Mouse (Mus musculus): ENCODE measurements around the gene Heatr5a.

DNA sequence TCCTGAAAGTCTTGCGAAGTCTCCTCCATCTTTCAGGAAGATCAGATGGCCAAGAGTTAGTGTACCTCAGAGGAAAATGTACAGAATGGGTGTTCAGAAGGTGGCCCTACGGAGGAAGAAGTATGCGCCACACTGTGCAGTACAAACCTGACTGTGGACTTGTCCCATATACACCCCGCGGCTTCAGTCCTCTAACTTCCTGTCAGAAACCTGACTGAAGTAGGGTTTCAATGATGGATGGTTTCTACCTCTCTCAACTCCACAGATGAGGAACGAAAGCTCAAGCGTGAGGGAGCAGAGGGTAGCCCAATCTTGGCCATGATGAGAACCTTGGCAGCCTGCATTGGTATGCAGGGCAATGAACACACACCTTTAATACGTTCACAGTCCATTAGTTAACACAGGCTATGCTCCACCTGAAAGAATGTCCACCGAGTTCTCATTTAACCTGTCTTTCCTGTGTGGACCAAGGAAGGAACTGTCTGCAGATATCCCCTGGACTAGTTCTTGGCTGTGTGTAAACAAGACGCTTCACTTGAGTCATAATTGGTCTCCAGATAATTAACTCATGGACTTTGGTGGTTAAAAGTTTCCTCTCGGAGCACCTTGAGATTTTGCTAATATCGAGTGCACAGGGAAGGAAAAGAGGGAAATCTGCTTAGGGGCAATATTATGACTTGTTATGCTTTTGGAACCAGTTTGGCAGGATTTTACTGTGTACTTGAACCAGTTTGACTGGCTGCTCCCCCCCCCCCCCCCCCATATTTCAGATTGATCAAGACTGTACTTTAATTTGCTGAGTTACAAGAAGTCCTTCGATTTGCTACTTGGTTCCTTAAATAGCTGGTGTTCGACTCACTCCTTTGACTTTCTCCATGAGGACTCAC lies 107.8 kb downstream of the Heatr5a start:
- no peak for TF ChIP-seq CHD2 (IDR thresholded peaks at IDR 0.05; ENCODE audit: low read depth, low read length)
- TF ChIP-seq HCFC1 (IDR thresholded peaks at IDR 0.05; ENCODE audit: borderline replicate concordance, insufficient read depth, low read length) = no peak
- TF ChIP-seq ZC3H11A (IDR thresholded peaks at IDR 0.05; ENCODE audit: borderline replicate concordance, low read depth, low read length) = no peak
